Mouse (Mus musculus): ENCODE measurements around the gene Phf3.
"Not testable (repeated sequence)": the region's sequence is repeated elsewhere in the genome, so short reads cannot be mapped to it uniquely, and the experiment has no call there.

Phf3 gene

DNA sequence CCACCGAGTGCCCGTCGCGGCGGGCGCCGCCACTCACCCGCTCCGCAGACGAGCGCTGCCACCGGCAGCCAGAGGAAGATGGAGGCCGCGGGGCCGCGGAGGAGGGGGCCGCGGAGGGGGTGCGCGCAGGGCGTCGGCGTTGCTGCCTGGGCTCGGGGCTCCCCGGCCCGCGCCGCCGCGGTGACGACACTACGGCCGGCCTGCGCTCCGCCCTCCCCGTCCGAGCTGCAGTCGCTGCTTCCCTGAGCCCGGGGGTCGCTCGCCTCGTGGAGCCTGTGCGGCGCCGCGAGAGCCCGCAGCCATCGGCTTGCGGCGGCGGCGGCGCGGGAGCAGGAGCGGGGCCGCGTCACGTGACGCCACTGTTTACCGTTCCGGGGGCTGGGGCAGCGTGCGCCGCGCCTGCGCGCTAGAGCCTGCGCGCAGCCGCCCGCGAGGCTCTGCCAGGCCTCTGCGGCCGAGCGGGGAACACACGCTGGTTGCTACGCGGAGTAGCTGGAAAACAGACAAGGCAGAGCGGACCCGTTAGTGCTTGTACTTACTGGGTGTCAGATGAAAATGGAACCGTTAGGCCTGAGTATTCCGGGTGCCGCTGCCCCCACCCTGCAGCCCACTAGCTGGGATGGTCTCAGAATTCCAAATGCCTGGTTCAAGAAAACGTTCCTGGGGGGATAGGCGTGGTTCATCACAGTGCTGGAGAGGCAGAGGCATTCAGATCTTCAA lies at the start of gene Phf3:
Phf3 (minus strand) TSS at position 381 of the 720 bp plus-strand sequence.
- DNase-seq (ENCODE audit: low spot score) = peak; percentile 90

DNA sequence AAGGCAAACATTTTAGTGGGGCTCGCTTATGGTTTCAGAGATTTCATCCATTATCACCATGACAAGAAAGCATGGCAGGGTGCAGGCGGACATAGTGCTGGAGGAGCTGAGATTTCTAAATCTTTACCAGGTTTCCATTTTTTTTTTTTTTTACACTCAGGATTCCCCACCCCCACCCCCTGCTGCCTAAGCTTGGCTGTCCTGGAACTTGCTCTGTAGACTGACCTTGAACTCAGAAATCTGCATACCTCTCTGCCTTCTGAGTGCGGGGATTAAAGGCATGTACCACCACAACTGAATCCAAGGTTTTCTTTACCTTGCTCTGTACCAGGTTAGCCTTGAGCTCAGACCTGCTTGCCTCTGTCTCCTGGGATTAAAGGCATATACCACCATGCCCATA lies 48.5 kb upstream of the Phf3 start:
- no peak for DNase-seq (ENCODE audit: low spot score)

DNA sequence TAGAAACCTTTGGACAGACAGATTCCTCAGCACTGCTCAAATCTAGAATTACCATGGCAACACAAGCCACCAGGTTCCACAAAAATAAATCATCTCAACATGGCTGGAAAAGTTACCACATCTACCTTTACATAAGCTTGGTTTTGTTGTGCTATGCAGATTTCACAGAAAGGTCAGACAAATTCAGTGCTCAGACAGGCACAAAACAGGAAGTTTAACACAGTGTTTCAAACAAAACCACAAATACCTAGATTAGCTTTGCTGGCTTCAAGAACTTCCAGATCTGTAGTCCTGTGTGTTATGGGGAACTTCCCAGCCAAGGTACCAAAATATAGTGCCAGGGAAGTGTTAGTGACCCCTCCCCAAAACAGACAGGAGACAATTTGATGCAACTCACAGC lies 47.5 kb upstream of the Phf3 start:
- no peak for DNase-seq (ENCODE audit: low spot score)

DNA sequence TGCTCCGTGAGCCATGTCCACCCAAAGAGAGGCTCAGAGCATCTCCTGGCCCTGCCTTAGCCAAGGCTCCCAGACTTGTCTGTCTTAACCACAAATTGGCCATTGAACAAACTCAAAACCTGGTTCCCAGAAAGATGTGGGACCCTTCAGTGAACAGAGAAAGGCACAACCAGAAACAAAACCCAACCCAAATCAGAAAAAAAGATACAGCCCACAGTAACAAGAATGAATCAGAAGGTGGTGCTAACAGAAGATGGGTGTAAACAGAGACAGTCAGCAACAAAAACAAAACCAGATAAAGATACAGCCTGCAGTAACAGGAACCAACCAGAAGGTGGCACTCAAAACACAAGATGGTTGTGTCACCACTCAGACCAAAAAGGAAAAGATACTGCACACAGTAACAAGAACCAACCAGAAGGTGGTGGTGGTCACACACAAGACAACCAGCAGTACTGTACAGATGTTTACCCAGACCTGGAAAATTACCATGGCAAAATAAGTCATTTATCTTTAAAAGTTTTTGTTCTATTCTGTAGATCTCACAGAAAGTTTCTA lies 47.0 kb upstream of the Phf3 start:
- no peak for DNase-seq (ENCODE audit: low spot score)

DNA sequence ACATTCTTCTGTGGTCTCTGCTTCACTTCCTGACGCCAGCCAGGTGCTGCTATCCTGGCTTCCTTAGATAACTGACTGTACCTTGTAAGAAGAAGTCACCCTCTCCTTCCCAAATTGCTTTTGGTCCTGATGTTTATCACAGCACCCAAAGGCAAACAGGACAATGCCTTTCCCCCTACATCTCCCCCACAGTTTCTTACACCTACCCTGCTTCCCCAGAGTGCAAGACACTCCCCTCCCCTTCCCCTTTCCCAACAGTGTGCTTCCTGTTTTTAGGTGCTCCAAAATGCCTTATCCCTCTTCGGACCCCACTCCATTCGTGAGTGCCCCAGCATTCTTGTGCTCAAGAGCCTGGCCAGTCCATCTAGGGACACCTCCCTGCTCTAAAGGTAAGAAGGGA lies 36.5 kb upstream of the Phf3 start:
- no peak for DNase-seq (ENCODE audit: low spot score)

DNA sequence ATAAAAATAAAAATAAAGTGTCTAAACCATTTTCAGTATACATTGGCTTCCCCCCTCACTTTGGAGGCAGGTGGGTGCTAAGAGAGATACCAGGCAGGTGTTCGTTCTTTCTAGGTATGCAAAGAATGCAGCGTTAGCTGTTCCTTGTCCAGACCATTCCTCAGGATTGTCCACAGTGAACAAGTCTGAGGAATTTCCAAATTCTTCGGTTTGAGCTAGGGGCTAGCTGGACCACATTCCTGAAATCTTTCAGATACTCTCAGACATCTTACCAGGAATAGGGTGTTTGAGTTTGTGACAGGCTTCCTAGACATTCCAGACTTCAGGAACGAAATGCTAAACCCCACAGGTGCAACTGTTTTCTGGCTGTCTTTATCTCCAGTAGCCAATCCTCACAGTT lies 35.1 kb upstream of the Phf3 start:
- DNase-seq (ENCODE audit: low spot score) = no peak

DNA sequence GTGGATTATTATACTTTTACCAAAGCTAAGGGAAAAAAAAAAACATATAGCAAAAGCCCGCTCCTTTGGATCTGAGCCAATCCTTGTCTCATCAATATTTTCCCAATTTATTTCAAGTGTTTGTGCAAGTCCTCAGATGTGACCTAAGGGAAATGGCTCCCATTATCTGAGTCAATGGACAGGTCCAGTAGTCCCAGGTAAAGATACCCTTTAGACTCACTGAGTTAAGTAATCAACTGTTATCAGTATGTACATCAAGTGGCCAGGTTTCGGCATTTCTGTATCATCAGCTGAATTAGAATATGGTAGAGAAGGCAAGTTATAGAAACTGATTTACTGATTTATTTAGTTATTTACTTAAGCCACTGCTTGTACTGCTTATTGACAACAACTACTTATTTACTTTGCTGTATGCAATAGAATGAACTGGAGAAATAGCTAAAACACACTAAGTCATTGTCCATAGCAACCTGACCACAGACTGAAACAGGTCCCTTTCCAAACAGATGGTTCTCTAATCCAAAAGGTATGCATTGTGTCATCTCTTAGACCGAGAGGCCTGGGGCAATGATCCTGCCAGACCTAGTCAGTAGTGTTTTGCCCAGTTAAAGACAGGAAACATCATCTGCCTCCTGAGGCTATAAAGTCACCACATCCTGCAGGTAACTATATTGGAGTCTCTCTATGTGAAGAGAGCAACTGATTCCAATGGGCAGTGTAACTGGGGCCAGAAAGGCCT lies 29.9 kb upstream of the Phf3 start:
- DNase-seq (ENCODE audit: low spot score) = no peak

DNA sequence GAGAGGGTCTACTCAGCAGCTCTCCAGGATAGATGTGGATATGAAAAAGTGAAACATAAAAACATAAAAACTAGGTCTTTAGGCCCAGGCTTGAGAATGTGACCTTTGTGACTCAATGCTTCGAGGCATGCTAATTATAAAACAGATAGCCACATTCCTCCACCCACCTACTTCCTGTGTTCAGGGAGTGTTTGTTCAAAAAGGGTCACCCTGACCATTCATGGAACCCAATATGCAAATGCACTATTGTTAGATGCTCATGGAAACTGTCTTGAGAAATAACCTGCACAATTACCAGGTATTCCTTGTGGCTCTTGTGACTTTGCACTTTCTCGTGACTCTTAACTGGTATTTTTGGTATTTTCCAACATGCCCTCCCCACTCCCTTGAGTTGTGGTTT lies 25.0 kb upstream of the Phf3 start:
- DNase-seq (ENCODE audit: low spot score) = no peak

DNA sequence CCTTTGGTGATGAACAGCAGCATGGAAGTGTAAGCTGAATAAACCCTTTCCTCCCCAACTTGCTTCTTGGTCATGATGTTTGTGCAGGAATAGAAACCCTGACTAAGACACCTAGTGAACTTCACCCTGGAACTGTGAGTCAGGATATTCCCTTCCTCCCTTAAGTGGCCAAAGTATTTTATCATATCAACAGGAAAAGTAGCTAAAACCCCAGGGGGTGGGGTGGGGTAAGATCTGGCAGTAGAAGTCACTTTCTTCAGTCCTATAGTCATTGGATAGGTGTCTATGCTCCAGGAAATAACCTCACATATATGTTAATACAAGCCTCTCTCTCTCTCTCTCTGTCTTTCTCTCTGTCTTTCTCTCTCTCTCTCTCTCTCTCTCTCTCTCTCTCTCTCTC lies 21.6 kb upstream of the Phf3 start:
- not testable (repeated sequence) for DNase-seq (ENCODE audit: low spot score)

DNA sequence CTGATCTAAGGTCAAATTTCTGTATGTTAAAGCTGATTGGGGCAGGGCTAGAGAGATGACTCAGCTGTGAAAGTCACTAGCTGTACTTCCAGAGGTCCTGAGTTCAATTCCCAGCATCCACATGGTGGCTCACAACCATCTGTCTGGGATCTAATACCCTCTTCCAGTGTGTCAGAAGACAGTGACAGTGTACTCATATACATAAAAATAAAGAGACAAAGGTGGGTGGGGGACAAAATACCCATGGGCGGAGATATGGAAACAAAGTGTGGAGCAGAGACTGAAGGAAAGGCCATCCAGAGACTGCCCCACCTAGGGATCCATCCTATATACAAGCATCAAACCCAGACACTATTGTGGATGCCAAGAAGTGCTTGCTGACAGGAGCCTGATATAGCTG lies 10.1 kb upstream of the Phf3 start:
- DNase-seq (ENCODE audit: low spot score) = not testable (repeated sequence)

DNA sequence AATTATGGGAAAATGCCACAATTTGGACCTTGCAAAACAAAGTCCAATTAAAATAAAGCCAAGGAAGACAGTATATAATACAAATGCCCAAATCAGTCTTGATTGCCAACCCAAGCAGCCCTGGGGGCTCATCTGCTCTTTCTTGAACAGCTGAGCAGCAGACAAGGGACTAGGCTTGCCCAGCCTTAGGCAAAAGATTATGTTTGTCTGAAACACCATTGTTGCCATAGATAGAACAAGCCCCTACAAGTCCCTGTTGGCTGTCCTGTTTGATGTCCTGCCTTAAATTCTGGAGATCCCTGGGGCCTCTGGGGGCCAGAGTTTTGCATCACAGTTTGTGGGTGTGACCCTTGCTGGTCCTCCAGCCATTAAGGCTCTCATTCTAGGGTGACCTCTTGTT lies 2.0 kb upstream of the Phf3 start:
- no peak for DNase-seq (ENCODE audit: low spot score)

DNA sequence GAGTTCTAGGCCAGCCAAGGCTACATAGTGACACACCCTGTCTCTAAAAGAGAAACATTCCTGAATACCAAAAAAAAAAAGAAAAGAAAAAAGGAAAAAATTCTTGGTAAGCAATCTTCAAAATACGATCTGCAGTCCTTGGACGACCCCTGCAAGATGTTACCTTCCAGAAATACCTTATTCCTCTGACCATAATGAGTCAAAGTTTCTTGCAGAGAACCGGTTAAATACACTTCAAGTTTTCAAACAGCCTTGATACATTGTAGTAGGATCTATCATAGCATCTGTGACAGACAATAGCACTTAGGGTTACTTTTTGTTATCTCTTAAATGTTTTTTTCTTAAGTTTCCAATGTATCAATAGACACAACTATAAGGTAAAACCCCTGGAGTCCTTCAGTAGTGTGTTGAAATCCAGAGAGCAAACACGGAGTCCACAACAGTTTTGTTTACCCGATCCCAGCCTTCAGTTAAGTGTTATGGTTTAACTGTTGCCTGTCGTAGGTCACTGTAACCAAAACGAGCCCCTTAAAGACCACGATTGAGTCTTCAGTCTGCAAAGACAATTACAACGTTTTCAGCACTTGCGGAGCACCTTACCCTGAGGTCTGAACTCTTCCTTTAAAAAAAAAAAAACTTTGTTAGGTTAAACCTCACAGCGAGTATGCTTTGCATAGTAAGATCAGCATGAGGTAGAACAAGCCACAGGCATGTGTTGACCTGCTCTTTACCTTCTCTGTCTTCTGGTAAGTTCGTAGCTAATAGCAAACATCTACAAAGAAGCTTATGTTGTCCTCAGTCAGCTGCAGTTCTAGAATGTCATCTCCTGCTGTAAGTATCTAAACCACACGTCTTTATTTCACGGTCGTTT lies 775 bp upstream of the Phf3 start:
- DNase-seq (ENCODE audit: low spot score) = peak; percentile 11

DNA sequence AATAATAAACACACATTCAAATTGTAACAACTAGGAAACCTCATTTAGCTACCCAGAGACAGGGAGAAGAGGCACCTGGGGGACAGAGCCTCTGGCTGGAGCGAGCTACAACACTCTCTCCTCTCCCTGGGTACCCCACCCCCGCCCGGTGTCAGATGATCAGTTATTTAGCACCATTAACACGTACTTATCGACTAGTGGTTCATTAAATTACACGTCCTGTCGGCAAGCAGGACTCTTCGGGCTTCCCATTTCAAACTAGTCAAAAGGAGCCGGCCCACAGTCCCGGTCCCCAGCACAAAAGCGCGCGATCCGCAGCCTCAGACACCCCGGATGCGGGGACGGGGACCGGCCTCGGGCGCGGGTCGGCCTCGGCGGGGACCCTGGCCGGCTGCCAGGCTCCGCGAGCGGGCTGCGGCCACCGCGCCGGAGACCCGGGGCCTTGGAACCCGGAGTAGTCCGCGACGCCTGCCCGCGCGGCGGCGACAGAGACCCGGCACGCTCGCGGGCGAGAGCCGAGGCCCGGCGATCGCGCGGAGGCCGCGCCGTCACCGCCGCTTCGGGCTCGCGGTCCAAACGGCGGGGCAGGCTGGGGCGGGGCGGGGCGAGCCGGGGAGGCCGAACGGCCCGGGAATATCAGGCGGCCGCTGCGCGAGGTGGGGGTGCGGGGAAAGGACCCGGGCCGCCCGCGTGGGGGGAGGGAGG lies 733 bp downstream of the Phf3 start:
- DNase-seq (ENCODE audit: low spot score) = peak; percentile 66

DNA sequence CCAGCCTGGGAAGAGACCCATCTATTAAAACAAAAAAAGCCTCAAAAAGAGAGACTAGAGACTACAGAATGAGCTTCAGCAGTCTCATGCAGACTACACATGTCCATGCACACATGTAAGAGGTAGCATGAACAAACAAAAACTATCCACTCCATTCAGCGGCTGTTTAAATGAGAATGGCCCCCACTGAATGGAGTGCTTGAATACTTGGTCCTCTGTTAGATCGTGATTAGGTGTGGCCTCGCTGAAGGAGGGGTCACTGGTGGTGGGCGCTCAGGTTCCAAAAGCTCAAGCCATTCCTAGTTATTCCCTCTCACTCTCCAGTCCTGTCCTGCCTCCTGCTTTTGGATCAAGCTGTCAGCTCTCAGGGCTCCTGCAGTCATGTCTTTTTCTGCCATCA lies 5.9 kb downstream of the Phf3 start:
- no peak for DNase-seq (ENCODE audit: low spot score)

DNA sequence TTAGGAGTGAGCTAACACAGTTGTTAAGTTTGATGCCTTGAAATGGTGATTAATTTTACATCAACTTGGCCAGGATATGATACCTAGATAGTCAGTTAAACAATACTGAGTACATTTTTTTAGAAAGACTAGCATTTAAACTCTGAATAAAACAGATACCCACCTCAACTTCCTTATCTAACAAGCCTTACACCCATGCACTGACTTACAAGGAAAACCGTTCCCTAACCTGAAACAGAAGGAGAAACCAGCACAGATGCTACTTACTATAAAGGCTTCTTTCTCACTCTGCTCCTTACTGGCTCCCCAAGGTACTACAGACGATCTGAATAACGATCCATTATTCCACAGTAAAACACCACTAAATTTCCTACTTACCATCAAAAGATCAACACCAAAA lies 21.2 kb downstream of the Phf3 start:
- DNase-seq (ENCODE audit: low spot score) = no peak

DNA sequence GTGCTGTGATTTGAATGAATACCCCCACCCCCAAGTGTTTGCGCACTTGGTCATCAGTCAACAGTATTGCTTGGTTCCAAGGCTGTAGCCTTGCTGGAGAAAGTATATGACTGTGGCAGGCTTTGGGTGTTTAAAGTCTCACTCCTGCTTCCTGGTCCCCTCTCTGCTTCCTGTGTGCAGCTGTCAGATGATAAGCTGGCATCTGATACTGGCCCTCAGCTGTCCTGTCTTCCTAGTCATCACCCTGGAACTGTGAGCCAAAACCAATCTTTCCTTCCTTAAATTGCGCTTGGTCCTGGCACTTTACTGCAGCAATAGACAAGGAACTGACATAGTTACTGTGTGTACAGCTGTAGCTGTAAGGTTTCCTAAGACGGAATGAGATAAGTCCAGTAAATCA lies 21.8 kb downstream of the Phf3 start:
- DNase-seq (ENCODE audit: low spot score) = no peak

DNA sequence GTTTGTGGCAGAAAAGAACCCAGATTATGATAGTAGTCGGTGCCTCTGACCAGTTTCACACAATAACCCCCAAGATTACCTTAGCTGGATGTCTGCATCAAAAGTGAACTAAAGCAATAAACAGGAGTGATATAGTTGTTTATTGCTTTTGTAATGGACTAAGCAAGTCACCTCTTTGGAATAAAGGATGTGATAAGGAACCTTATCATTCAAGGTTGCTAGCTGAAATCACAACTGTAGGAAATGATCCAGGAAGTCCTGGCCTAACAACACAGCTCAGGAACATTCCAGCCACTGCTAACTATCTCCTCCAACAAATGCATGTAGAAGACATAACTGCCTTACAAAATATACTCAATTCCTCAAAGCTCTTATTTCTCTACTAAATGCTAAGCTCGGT lies 22.8 kb downstream of the Phf3 start:
- DNase-seq (ENCODE audit: low spot score) = no peak

DNA sequence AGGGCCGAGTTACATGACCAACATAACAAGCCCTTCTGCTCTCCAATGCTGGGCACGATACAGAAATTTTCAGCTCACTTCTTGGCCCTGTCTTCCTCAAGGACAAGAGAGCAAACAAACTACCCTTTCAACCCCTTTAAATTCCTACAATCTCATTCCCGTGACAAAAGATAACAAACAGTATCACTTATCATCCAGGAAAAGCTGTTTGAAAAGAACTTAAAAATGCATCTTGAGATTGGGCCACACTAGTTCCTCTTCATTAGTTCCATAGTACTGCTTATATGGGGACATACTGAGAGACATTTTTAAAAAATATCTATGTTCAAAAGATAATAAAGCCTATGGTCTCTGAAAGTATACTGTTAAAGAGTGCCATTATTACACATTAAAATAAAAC lies 23.8 kb downstream of the Phf3 start:
- DNase-seq (ENCODE audit: low spot score) = no peak

DNA sequence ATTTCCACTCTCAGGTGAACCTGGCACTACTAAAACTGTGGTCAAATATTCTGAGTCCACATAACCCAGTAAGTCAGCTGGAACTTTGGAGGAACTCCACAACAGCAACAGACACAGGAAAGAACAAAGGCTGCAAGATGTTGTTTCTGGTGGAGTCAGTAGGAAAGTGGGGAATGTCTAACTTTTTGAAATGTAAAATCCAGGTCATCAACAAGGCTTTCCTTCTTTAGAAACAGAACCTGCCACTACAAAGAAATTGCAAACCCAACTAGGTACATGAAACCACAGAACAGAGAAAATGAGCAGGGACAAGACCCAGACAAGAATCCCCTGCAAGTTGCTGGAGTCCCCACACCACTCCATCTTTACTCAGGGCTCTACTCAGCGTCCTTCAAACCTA lies 26.0 kb downstream of the Phf3 start:
- no peak for DNase-seq (ENCODE audit: low spot score)

DNA sequence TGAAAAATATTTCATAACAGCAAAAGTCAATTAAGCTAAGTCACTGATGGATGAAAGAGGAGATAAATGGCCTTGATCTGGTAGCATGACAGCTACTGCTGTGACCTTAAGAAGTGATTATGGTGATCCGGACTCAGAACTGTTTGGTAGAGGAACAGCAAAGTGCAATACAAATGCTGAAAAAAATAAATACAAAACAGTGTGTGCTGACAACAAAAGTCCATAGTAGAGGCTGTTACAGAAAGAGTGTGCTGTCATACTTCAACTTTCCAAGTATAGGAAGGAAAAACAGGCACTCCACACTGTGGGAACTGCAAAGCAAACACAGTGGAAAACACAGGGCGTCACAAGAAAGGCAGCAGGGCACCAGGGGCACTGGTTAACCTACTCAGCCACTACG lies 34.1 kb downstream of the Phf3 start:
- DNase-seq (ENCODE audit: low spot score) = no peak

DNA sequence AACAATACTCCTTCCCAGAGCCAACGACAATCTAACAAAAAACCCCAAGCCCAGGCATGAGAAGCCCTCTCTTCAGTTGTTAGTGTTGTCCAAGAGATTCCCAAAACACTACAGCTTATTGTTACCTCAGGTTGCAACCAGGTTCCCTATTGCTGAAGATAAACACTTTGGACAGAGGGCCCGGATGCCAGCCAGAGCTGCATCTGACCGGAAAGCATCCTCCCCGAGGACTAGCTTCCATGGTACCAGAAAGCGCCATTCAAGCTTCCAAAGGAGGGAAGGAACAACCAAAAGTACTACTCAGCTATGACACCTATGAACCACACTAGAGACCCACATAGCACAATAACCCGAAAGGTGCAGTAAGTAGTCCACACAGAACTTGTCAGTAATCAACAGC lies 38.2 kb downstream of the Phf3 start:
- DNase-seq (ENCODE audit: low spot score) = no peak

DNA sequence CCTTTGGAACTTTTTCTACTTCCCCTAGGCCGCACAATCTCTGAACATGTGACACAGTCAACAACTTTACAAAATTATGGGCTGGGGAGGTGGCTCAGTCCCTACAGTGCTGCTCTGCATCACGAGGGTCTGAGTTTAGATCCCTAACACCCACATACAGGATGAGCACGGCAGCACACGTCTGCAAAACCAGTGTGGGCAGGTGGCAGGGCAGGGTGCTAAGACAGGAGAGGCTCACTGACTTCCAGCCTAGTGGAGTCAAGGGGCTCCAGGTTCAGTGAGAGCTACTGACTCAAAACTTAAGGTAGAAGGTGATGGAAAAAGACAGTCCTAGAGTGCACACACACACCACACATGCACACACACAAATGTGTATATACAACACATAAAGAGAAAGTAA lies 40.9 kb downstream of the Phf3 start:
- DNase-seq (ENCODE audit: low spot score) = no peak

Measured in testis, postnatal 14 days (tissue).